Mouse (Mus musculus) kidney, embryonic 14.5 days (tissue): ENCODE measurements around the gene Gm28374. TPM values are rescaled to one million over a fixed set of nuclear protein-coding genes. Genes with fewer than 3 reads are reported as not detected.

Source experiments
- ATAC-seq: fragments of 200-750 bp; cut with Nextera tagmentation; 2 replicates; pipeline ENCODE4 v1.8.0; 2017; ENCODE audit warnings: moderate number of reproducible peaks, mild to moderate bottlenecking, moderate TSS enrichment, moderate library complexity; ENCODE audit not compliant: low FRiP score, low TSS enrichment
- H3K27ac ChIP-seq: fragments of 300-500 bp; sonication (generic); 2 replicates; pipeline ENCODE4 v1.5.1; 2014; ENCODE audit warnings: low read depth, mild to moderate bottlenecking, low read length, moderate library complexity, mixed read lengths
- H3K27me3 ChIP-seq: fragments of 300-500 bp; sonication (generic); 2 replicates; pipeline ENCODE4 v1.6.1; 2014; ENCODE audit warnings: mild to moderate bottlenecking, low read length; ENCODE audit not compliant: control insufficient read depth, insufficient read depth
- H3K36me3 ChIP-seq: fragments of 300-500 bp; sonication (generic); 2 replicates; pipeline ENCODE4 v1.6.1; 2014; ENCODE audit warnings: low read length, mixed read lengths; ENCODE audit not compliant: control insufficient read depth, insufficient read depth
- H3K4me1 ChIP-seq: fragments of 300-500 bp; sonication (generic); 2 replicates; pipeline ENCODE4 v1.6.1; 2014; ENCODE audit warnings: low read length, mixed read lengths; ENCODE audit not compliant: control insufficient read depth, insufficient read depth
- H3K4me2 ChIP-seq: fragments of 300-500 bp; sonication (generic); replicated peaks from 2 replicates; pipeline ENCODE4 v1.6.1; 2014; ENCODE audit warnings: low read depth, mild to moderate bottlenecking, low read length
- H3K4me3 ChIP-seq: fragments of 300-500 bp; sonication (generic); 2 replicates; pipeline ENCODE4 v1.5.1; 2014; ENCODE audit warnings: mild to moderate bottlenecking, low read length
- H3K9ac ChIP-seq: fragments of 300-500 bp; sonication (generic); 2 replicates; pipeline ENCODE4 v1.6.1; 2014; ENCODE audit warnings: low read depth, mild to moderate bottlenecking, low read length, moderate library complexity
- H3K9me3 ChIP-seq: fragments of 300-500 bp; sonication (generic); 2 replicates; pipeline ENCODE4 v1.6.1; 2016; ENCODE audit warnings: low read length; ENCODE audit not compliant: control insufficient read depth
- WGBS: fragments of 180-500 bp; shearing (Covaris S2); extraction: QIAGEN DNeasy Blood & Tissue Kit; methylation state at CpG from one replicate; pipeline ENCODE4 v1.1.7; 2014; 5-methylcytosine and 5-hydroxymethylcytosine counted together
- polyA plus RNA-seq: library from polyadenylated mRNA; unstranded; fragments of >200 nt; fragmentation: Nextera tagmentation; extraction: Ambion mirVana; gene quantifications from 2 replicates; pipeline ENCODE4 v1.2.1, GENCODE M21; 2014

Gene Gm28374
- polyA plus RNA-seq, 1 experiment from 2014 or later: 1.1 TPM

DNA sequence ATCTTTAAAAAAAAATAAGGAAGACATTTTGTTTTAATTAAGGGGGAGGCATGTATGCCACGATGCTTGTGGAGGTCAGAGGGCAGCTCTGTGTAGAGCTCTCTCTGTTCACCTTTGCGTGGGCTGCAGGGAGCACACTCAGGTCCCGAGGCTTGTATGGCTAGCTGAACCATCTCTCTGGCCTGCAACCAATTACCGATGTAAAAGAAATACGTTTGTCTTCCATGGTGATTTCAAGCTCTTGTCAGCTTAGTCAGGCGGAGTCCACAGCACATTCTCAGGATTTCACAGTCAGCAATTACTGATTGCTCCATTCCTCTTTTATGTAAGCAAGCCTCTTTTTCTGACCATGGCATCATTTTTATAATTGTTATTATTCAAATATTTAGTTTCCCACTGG lies 19.1 kb upstream of the Gm28374 start:
- WGBS: 67% methylated on average over 6 of the region's 6 CpGs
- H3K9me3 ChIP-seq: no peaks in the 10 kb centered on the region
- no peaks in the 10 kb centered on the region for H3K27me3 ChIP-seq
- no peaks in the 10 kb centered on the region for H3K4me1 ChIP-seq
- no peak overlapping the region for H3K4me3 ChIP-seq
- H3K27ac ChIP-seq: no peak overlapping the region
- H3K9ac ChIP-seq: no peak overlapping the region
- ATAC-seq: no peak
- no peak overlapping the region for H3K4me2 ChIP-seq
- H3K36me3 ChIP-seq: peaks cover 6% of the 10 kb centered on the region

DNA sequence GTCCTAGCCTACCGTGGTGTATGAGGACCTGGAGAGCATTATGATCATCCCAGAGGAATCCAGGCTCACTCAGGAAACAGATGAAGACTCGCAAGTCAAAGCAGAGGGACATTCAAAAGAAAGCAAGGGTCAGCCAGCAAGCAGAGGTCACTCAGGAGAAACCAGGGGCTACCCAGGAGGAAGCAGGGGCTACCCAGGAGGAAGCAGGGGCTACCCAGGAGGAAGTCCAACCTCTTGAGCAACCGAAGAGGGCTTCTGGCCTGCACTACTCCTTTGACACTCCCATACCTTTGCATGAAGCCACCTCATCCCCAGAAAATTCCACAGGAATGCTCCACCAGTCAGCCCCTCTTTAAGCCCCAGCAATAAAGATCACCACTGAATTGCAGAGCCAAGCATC lies 15.8 kb upstream of the Gm28374 start:
- 94% methylated on average over 3 of the region's 3 CpGs for WGBS

DNA sequence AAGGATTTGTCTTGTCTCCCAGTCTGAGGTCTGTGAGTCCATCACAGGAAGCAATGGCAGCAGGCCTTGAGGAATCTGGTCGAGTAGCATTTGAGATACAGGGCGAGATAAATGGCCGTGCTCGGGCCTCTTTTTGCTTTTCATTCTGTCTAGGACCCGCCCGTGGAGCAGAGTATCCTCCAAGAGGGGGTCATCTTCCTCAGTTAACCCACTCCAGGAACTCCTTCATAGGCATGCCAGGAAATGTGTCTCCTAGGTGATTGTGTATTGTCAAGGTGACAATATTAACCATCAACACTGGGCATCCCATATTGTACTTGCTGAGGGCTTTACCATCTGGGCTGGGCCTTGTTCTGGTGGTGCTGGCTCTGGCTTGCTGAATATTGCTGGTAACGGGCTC lies 12.1 kb upstream of the Gm28374 start, which contains the start of gene AC131692.1:
AC131692.1 (plus strand) TSS at position 301 of the 400 bp plus-strand sequence.
- H3K36me3 ChIP-seq: peaks cover 55% of the 10 kb centered on the region
- no peak within 1 kb of the TSS for H3K9ac ChIP-seq
- no peak within 1 kb of the TSS for H3K4me2 ChIP-seq
- H3K4me1 ChIP-seq: no peaks in the 10 kb centered on the region
- H3K4me3 ChIP-seq: no peak within 1 kb of the TSS
- ATAC-seq: no peak
- H3K27me3 ChIP-seq: no peaks in the 10 kb centered on the region
- WGBS: 91% methylated on average over 7 of the region's 7 CpGs
- H3K27ac ChIP-seq: no peak within 1 kb of the TSS
- no peaks in the 10 kb centered on the region for H3K9me3 ChIP-seq

More for the DNA sequence above, 15.8 kb upstream of the Gm28374 start:
- Histone ChIP-seq H3K9ac (no peak overlapping the region), H3K4me1 (no peaks in the 10 kb centered on the region), H3K27me3 (no peaks in the 10 kb centered on the region), H3K27ac (no peak overlapping the region), H3K4me2 (no peak overlapping the region), H3K9me3 (no peaks in the 10 kb centered on the region), H3K36me3 (peaks cover 22% of the 10 kb centered on the region), H3K4me3 (no peak overlapping the region)
- ATAC-seq: no peak

DNA sequence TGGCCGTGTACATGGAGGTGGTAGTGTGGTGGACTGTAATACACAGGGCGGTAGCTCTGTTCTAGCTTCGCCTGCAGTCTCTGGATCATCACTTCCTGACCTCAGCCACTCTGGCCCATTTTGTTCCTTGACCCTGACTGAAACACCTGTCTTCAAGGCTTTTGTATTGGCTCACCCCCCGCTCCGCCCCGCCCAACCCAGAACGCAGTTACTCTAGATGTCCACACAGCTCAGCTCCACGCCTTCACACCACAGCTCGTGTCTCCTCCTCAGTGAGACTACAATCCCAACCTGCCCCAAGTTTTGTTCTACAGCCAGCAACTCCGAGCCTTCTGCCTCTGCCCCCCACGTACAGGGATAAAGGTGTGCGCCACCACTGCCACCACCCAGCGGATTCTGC lies 6.8 kb upstream of the Gm28374 start:
- Histone ChIP-seq H3K9ac (no peak overlapping the region), H3K27ac (no peak overlapping the region), H3K4me3 (no peak overlapping the region), H3K36me3 (peaks cover 58% of the 10 kb centered on the region), H3K27me3 (no peaks in the 10 kb centered on the region), H3K9me3 (no peaks in the 10 kb centered on the region), H3K4me2 (no peak overlapping the region), H3K4me1 (peaks cover 9% of the 10 kb centered on the region)
- WGBS: 94% methylated on average over 13 of the region's 13 CpGs
- no peak for ATAC-seq

DNA sequence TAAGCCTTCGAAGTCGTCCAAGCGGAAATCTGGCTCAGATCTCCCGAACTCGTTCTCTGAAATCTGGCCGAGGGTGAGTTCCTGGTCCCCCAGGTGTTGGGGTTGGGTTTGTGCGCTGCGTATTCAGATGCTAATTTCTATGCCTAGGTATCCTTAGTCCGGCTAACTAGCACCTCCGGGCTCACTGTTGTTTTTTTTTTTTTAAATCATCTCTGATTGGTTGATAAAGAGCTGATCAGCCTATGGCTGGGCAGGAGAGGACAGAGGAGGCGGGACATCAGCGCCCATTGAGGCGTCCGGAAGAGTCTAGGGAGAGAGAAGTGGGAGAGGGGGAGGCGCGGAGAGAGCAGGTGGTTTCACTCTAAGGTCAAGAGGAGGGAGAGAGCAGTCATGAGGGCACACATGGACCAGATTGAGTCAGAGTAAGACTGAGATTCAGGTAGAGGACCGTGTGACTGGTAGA lies 3.4 kb upstream of the Gm28374 start:
- Histone ChIP-seq H3K9me3 (no peaks in the 10 kb centered on the region), H3K27me3 (no peaks in the 10 kb centered on the region), H3K9ac (peak overlapping the region; percentile 76), H3K36me3 (peaks cover 56% of the 10 kb centered on the region), H3K4me3 (peak overlapping the region; percentile 71), H3K27ac (no peak overlapping the region), H3K4me2 (peak overlapping the region; percentile 63), H3K4me1 (peaks cover 14% of the 10 kb centered on the region)
- peak; percentile 88 for ATAC-seq
- 1% methylated on average over 17 of the region's 17 CpGs for WGBS

DNA sequence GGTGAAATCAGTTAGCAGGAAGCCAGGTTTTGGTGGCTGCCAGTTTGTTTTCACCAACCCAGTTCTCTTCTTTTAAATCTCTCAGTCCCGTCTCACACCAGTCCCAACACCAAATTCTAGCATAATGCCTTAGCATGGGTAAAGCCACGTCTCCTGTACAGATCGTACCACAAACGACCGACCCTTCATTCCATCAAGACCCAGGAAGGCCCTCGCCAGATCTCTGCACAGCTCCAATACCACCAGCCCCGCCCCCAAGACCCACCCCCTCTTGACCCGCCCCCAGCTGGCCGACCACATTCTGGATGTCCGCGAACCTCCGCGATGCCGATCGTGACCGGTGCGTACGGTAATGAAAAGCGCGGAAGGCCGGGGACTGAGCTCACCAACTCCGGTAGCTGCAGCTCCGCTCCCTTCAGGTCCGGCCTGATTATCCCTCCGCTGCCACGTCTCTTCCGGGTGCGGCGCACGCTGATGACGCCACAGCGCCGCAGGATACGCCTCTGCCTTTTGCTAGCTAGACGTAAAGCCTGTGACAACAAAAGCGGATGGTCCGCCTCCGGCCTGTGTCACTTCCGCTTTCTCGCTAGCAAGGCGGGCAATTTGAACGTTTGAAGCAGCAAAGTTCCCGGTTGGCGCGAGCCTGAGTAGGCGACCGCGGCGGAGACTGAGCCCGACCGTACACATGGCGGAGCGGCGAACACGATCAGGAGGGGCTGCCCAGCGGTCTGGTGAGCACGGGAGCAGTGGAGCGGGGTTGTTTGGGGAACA lies 2.6 kb upstream of the Gm28374 start, which contains the start of the genes Zfpl1 and Cdca5:
Zfpl1 (minus strand) TSS at position 479 of the 771 bp plus-strand sequence.
Cdca5 (plus strand) TSS at position 506 of the 771 bp plus-strand sequence.
- H3K27ac ChIP-seq: peak within 1 kb of the TSS; percentile 71
- H3K27me3 ChIP-seq: no peaks in the 10 kb centered on the region
- peaks cover 54% of the 10 kb centered on the region for H3K36me3 ChIP-seq
- peak; percentile 90 for ATAC-seq
- H3K4me2 ChIP-seq: peak within 1 kb of the TSS; percentile 90
- peaks cover 14% of the 10 kb centered on the region for H3K4me1 ChIP-seq
- peak within 1 kb of the TSS; percentile 71 for H3K4me3 ChIP-seq
- under 1% methylated on average over 58 of the region's 58 CpGs for WGBS
- H3K9me3 ChIP-seq: no peaks in the 10 kb centered on the region
- peak within 1 kb of the TSS; percentile 76 for H3K9ac ChIP-seq

DNA sequence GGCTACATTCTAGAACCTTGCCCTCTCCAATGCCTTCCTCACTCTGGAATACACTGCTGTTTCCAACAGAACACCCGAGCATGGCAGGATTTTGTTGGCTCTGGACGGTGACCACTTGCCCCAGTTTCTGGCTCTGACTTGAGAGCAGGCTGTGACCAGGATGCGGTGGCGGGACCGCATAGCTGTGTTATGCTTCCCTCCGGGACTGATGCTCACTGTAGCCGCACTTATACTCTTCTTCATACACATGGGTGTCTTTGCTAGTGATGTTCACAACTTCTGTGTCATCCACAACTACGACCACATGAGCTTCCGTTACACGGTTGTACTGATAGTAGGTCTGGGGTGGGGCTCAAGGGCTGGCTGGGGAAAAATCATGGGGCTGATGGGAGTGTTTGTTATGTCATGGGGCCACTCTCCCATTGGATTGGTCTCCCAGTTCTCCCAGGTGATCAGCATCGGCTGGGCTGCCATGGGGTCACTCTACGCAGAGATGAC lies 2.0 kb downstream of the Gm28374 start, which contains the start of gene Tmem262:
Tmem262 (plus strand) TSS at position 51 of the 498 bp plus-strand sequence.
- Histone ChIP-seq H3K9me3 (no peaks in the 10 kb centered on the region), H3K4me2 (no peak within 1 kb of the TSS), H3K4me1 (peaks cover 17% of the 10 kb centered on the region), H3K36me3 (peaks cover 24% of the 10 kb centered on the region), H3K27me3 (no peaks in the 10 kb centered on the region), H3K4me3 (no peak within 1 kb of the TSS), H3K9ac (no peak within 1 kb of the TSS), H3K27ac (no peak within 1 kb of the TSS)
- ATAC-seq: no peak
- WGBS: 92% methylated on average over 12 of the region's 12 CpGs

DNA sequence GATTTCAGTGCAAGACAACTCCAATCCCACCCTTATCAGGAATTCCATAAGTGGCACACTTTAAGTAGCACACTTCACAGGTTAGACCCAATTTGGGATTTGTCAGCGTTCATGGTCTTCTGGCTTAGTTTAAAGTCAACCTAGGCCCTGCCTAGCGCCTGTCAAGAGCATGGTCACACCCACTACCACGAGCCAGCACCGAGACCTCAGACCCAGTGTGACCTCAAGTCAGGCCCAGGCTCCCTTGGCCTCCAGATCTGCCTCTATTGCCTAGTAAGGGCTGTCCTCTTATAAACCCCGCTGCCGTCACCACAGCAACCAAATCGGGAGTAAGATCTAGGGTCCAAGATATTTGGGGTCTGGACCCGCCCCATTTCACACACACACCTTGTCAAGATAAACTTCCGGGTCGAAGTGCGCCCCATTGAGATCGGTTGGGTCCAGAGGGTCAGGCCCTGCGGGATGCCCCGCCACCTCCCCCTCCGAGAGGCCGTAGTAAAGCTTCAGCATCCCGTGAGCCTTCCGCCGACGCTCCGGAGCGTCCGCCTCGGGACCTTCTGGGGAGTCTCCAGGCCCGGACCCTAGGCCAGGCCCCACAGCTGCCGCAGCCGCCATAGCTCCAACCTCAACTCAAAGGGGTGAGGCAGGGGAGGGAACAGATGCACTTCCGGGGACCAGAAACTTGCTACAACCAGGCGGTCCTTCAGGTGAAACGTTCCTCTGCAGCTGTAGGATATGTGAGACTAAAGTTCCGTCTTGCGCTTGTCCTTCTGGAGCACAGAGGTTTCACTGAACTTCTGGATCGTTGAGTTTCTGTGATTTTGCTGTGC lies 5.3 kb downstream of the Gm28374 start, which contains the start of gene Vps51:
Vps51 (minus strand) TSS at position 668 of the 830 bp plus-strand sequence.
- Histone ChIP-seq H3K27me3 (no peaks in the 10 kb centered on the region), H3K9me3 (no peaks in the 10 kb centered on the region), H3K9ac (peak within 1 kb of the TSS; percentile 79), H3K27ac (peak within 1 kb of the TSS; percentile 86), H3K4me3 (peak within 1 kb of the TSS; percentile 88), H3K4me1 (peaks cover 7% of the 10 kb centered on the region), H3K36me3 (peaks cover 33% of the 10 kb centered on the region), H3K4me2 (peak within 1 kb of the TSS; percentile 91)
- WGBS: under 1% methylated on average over 33 of the region's 33 CpGs
- peak; percentile 78 for ATAC-seq
